ENCODE assay signal across 10 mouse cellular contexts in genomic region chr4:95152431-95153115, GRCm38 (mm10).
"Had no signal": no experiment of that assay in that cellular context is flagged by ENCODE, and none has a peak within 500 bp of the region (broad histone marks: within the 10 kb centered on the region; RNA-seq: fewer than 3 reads in every experiment).

No protein-coding gene starts in this region.

- H3K9ac ChIP-seq: limb, embryonic 15.5 days; midbrain, embryonic 12.5 days; neural tube, embryonic 13.5 days had no signal

- H3K36me3 ChIP-seq: limb, embryonic 15.5 days; midbrain, embryonic 12.5 days; neural tube, embryonic 13.5 days had no signal

- H3K27me3 ChIP-seq: limb, embryonic 15.5 days; midbrain, embryonic 12.5 days; neural tube, embryonic 13.5 days had no signal

- DNase-seq: kidney, adult 8-10 months; layer of hippocampus, adult 9-11 months; layer of hippocampus, postnatal 36 days; lung, adult 2 months; retina, postnatal 1 day; right cerebral cortex, postnatal 14 days; thymus, postnatal 36 days had no signal

- H3K9me3 ChIP-seq: limb, embryonic 15.5 days; midbrain, embryonic 12.5 days; neural tube, embryonic 13.5 days had no signal

- H3K27ac ChIP-seq: midbrain, embryonic 12.5 days; neural tube, embryonic 13.5 days had no signal

- H3K4me3 ChIP-seq: limb, embryonic 15.5 days; midbrain, embryonic 12.5 days; neural tube, embryonic 13.5 days had no signal

- H3K4me2 ChIP-seq: limb, embryonic 15.5 days; midbrain, embryonic 12.5 days; neural tube, embryonic 13.5 days had no signal
